Mouse (Mus musculus): ENCODE measurements around the gene Lyl1.
A peak's percentile ranks its signal among the peaks of the same experiment; 100 is the strongest.

Lyl1 gene

GRCm38 (mm10) chr8:84722850-84723570 is 21.8 kb downstream of the Lyl1 start, which contains the start of gene G430095P16Rik:
G430095P16Rik (plus strand) TSS chr8:84723007.
- DNase-seq (ENCODE audit: low spot score in 2 of 2), result peak in 1 of 2 experiments; percentile 64

DNA sequence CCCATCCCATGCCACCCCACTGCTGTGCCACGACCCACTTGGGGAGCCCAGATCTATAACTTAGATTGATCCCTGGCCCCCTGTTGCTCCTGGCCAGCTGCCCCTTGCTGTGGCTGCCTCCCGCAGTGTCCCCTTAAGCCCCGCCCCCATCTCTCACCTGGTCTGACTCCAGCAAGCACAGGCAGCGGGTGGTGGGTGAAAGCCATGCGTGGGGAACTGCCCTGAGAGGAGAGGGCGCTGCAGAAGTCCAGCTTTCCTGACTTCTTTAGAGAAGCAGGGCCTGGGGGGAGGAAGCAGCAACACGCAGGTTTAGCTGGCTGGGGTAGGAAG is 22.3 kb downstream of the Lyl1 start:
- DNase-seq (ENCODE audit: low spot score in 2 of 2), result no peak

DNA sequence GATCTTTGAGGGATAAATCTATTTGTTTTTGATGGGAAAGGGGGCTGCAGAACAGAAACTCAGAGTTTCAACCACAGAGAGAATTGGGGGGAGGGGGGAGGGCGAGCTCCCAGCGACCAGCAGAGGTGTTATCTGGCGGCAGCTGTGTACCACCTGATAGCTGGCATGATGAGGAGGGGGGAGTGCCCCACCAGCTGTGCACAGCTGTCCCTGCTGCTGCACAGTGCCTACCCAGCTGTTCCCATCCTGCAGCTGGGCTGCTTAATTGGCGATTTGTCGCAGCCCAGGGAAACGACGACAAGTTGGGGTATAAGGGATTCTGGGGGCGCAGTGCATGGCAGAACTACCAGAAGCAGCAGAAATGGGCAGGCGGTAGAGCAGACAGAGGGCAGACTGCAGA is 23.4 kb downstream of the Lyl1 start:
- no peak for DNase-seq (ENCODE audit: low spot score in 2 of 2)

DNA sequence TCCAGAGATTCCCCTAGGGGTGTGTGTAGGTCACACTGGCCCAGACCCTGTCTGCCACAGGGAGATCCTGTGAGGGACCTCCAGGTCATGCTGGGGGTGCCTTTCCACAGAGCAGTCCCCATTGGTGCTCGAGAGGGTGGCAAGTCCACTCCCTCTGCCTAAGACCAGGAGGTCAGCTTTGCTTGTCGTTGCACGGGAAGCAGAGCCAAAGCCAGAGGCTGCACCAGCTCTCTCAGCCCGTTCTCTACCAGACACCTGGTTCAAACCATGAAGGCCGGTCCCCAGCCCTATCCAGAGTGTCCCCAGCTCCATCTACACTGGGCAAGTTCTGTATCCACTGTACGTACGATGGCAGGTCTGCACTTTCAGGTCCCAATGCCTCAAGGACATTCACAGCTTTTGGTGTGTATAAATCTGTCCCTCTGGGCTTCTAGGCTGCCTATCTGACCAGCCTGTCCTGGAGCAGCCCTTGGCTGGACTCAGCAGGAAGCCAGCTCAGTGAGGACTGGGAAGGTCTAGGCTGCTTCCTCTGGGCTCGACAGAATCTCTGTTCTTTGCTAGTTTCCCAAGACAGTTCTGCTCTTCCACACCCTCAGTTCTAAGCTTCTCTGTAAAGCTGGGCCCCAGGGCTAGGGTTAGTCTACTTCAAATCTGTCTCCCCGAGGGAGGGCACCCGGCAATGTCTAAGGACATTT is 24.1 kb downstream of the Lyl1 start:
- DNase-seq (ENCODE audit: low spot score in 2 of 2), result no peak

DNA sequence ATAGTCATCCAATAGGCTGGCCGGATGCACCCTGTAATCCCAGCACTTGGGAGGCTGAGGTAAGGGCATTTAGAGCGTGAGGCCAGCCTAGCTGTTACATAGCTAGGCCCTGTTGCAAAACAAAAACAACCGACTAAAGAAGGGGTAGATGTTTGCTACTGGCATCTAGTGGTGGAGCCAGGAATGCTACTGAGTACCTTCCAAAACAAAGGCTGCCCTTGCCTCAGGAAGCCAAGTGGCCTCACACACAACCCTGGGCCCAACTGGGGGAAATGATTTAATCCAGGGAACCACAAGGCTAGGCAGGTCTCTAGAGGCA is 24.6 kb downstream of the Lyl1 start:
- no peak for DNase-seq (ENCODE audit: low spot score in 2 of 2)

DNA sequence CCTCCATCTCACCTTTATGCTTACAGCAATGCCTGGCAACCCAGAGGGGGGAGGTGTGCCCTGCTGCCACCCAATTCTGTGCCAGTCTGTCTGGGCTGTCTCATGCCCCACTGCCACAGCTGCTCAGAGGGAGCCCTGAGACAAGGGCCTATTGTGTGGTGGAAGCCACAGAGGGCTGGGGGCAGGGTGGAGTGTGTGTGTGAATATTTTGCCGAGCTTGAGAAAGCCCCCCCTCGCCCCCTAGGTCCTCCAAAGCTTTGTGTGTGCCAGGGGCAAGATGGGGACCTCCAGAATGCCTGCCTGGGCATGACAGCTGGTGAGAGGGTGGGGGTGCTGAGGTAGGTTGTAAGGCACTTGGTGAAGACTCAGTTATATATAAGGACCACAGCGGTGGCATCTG is 27.2 kb downstream of the Lyl1 start:
- DNase-seq (ENCODE audit: low spot score in 2 of 2), result peak in 1 of 2 experiments; percentile 62

DNA sequence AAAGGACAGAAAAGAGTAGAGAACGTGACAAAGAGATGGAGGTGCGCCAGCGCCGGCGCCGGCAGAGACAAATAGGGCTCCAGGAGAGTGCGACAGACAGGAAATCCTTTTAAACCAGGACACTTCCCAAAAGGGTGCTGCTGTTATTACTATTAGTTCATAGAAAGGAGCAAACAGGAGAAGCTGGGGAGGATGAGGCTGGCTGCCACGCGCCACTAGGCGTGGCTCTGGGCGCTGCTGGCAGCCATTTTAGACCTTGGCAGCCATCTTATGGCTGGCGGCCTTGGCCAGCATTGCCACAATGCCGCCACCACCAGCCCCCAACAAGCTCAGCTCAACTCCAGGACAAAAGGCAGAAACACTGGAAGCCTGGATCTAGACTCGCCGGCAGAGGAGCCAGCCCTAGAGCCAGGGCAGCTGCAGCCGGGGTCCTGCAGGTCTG is 28.7 kb downstream of the Lyl1 start:
- DNase-seq (ENCODE audit: low spot score in 2 of 2), result peak in 1 of 2 experiments; percentile 69

GRCm38 (mm10) chr8:84730541-84731370 is 29.5 kb downstream of the Lyl1 start:
- DNase-seq (ENCODE audit: low spot score in 2 of 2), result no peak

GRCm38 (mm10) chr8:84731371-84732177 is 30.3 kb downstream of the Lyl1 start:
- DNase-seq (ENCODE audit: low spot score in 2 of 2), result no peak

- DNase-seq (ENCODE audit: low spot score in 2 of 2), result no peak
Observed at GRCm38 (mm10) chr8:84732545-84732944, 31.3 kb downstream of the Lyl1 start.

DNA sequence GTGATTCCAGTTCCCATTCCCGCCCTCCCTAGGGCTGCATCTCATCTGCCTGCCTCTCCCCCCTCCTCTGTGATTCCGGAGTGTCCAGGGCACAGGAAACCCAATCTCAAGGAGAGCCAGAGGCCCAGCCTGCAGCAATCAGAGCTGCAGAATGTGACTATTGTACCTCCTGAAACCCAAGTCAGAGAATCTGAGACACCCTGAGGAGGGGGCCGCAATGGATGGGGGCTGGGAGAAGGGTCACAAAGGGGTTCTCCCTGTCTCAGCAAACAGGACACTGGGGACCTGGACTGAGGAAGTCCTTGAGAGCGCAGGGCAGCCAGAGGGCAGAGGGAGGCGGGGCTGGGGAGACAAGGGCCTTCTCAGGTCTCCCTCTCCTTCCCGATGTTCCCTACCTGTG is 31.7 kb downstream of the Lyl1 start:
- DNase-seq (ENCODE audit: low spot score in 2 of 2), result no peak

GRCm38 (mm10) chr8:84733959-84734358 is 32.7 kb downstream of the Lyl1 start:
- DNase-seq (ENCODE audit: low spot score in 2 of 2), result no peak

- DNase-seq (ENCODE audit: low spot score in 2 of 2), result no peak
Observed at GRCm38 (mm10) chr8:84734680-84735079, 33.4 kb downstream of the Lyl1 start.

- no peak for DNase-seq (ENCODE audit: low spot score in 2 of 2)
Observed at GRCm38 (mm10) chr8:84735597-84735996, 34.3 kb downstream of the Lyl1 start.

GRCm38 (mm10) chr8:84736521-84736920 is 35.3 kb downstream of the Lyl1 start:
- DNase-seq (ENCODE audit: low spot score in 2 of 2), result no peak

DNA sequence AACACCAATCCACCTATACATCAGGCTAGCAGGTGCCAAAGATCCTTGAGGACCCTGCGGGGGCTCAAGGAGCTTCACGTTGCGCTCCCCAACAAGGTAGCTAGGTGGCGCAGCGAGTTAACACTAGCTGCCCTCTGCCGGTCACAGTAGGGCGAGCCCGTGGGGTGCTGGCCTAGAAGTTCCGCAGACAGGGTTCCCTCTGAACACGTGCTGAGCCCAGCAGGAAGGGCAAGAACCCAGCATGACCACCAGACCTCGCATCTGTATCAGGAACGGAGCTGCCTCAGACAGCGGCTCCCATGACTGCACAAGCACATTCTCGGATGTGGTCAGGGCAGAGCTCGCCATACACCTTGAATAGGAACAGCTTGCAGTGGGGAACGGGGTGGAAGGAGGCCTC is 36.4 kb downstream of the Lyl1 start:
- peak; percentile 55 to 77 for DNase-seq (ENCODE audit: low spot score in 2 of 2)

DNA sequence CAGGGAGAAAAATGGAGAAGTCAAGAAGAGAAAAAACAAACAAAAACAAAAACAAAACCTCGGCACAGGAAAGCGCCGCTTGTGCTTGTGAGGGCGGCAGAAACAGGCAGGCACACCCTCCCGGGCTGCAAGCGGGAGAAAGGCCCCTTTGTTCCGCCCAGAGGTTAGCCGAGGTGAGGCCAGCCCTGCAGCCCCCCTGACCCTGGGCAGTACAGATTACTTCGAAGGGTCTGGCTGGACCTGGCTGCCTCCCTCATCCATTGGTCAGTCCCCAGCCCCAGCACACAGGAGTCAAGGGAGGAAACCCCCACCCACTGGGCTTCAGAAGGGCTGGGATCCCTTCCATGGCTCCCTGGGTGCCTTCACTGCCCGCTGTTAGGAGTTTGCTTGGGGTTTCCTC is 37.0 kb downstream of the Lyl1 start:
- no peak for DNase-seq (ENCODE audit: low spot score in 2 of 2)

DNA sequence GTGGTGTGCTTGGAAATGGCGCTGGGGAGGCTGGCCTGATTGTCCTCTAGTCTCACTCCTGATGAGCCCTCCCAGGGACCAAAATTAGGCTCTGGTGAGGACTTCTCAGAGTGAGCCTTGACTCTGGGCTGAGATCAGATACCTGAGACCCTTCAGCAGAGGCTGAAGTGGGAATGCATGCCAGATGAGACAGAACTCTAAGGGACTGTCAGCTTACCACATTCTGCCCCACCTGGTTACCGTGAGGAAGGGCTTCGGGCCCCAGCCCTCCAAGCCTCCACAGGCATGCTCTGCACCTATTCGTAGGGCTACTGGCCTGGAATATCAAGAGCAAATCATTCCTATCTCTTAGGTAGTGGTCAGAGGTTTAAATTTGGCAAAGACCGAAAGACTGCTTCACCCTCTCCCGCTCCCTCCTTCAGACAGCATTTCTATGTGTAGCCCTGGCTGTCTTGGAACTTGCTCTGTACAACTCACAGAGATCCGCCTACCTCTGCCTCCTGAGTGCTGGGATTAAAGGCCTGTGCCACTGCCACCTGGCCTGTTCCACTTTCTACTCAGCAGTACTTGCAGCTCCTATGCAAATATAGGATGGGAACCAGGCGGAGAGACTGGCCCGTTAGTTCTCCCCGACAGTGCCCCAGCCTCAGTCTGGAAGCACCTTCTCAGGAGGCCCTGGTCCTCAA is 37.6 kb downstream of the Lyl1 start:
- DNase-seq (ENCODE audit: low spot score in 2 of 2), result no peak

GRCm38 (mm10) chr8:84739401-84739742 is 38.1 kb downstream of the Lyl1 start:
- no peak for DNase-seq (ENCODE audit: low spot score in 2 of 2)

- DNase-seq (ENCODE audit: low spot score in 2 of 2), result no peak
Observed at GRCm38 (mm10) chr8:84740895-84741843, 39.9 kb downstream of the Lyl1 start.
